ENCODE assay signal across 8 mouse cellular contexts in the genomic region with DNA sequence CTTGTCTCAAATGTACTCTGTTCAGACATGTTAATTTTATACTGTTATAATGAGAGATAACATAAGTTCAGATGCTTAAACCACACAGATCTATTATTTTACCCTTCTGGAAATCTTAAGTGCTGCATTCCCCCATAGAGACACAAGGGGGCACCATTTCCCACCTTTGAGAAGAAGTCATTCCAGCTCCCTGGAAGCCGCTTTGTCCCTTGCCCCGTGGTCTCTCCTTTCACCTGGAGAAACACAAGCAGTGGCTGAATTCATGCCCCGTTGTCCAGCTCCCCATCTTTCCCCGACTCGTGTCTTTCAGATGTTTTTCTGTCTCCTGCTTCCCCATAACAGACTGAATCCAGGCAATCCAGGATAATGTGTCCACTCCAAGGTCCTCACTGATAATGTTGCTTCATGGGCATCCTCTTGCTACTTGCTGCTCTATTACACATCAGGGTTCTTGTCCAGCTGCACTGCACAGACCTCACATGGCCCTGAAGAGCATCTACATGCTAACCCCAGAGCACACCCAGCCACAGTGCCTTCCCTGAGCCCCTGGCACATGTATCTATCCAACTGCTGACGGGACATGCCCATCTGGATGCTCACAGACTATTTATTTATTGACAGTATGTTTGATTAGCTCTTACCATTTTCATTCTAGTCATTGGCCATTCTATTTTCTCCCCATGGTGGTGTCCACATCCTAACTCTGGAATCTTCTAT.
A peak's percentile ranks its signal among the peaks of the same experiment; 100 is the strongest.
DNase-seq lines count a peak whose midpoint lies in the region.

No protein-coding gene starts in this region.

- peak; percentile 19 to 29 for DNase-seq in B cell, adult 2 months
- DNase-seq in MN1 (ENCODE audit: low spot score) = peak; percentile 17
- peak; percentile 19 for DNase-seq in cerebellum, adult 9-11 months
- DNase-seq in frontal cortex, postnatal 36 days (ENCODE audit: low spot score in 2 of 2) = peak; percentile 64 to 76
- DNase-seq in kidney, postnatal 4 days = peak; percentile 57 to 62
- peak; percentile 16 for DNase-seq in lung, postnatal 10 days
- DNase-seq in retina, postnatal 1 day = peak; percentile 73
- DNase-seq in gastrocnemius, adult 18-20 months (ENCODE audit: low spot score) = no peak
